Mouse (Mus musculus) CH12.LX (cell line): ENCODE measurements around the gene Cenpb. TPM values are rescaled to one million over a fixed set of nuclear protein-coding genes. Genes with fewer than 3 reads are reported as not detected.

Source experiments
- DNase-seq: peaks from one replicate; pipeline ENCODE4 v3.0.0-alpha.2; 2013; ENCODE audit errors: extremely low read depth
- H3K27ac ChIP-seq: 2 replicates; pipeline ENCODE4 v1.5.1; 2012; ENCODE audit warnings: low read depth, mild to moderate bottlenecking, control low read depth, moderate library complexity; ENCODE audit not compliant: insufficient read depth
- H3K27me3 ChIP-seq: replicated peaks from 2 replicates; pipeline ENCODE3; 2012; ENCODE audit warnings: inconsistent platforms
- H3K36me3 ChIP-seq, 2 experiments: replicated peaks in 1 of 2; 2 replicates each; pipeline versions ENCODE3 to v1.6.1; 2012; ENCODE audit warnings: inconsistent platforms in 1 of 2, low read length in 1 of 2, mild to moderate bottlenecking in 1 of 2, mixed read lengths in 1 of 2, moderate library complexity in 1 of 2; ENCODE audit not compliant: control insufficient read depth in 1 of 2, insufficient read depth in 1 of 2
- H3K4me1 ChIP-seq, 2 experiments: 2 replicates each; pipeline ENCODE4 v1.6.1; 2012; ENCODE audit warnings: inconsistent platforms in 1 of 2, moderate library complexity in 1 of 2; ENCODE audit not compliant: insufficient read depth in 2 of 2, control insufficient read depth in 1 of 2
- H3K4me2 ChIP-seq: 2 replicates; pipeline ENCODE4 v1.6.1; 2012; ENCODE audit warnings: low read depth, mild to moderate bottlenecking, control low read depth; ENCODE audit not compliant: poor library complexity, insufficient read depth, severe bottlenecking
- H3K4me3 ChIP-seq, 3 experiments: fragments of 150-350 bp in 1 of 3; sonication (generic) in 1 of 3; replicated peaks in 1 of 3; 2 replicates each; pipeline versions ENCODE3 to v1.5.1; 2011 to 2012; ENCODE audit warnings: low read depth in 2 of 3, low read length in 2 of 3, mild to moderate bottlenecking in 2 of 3, moderate library complexity in 2 of 3, control low read depth in 1 of 3, improper control_type of control experiment in 1 of 3, inconsistent platforms in 1 of 3, mixed read lengths in 1 of 3; ENCODE audit not compliant: poor library complexity in 1 of 3
- H3K79me2 ChIP-seq: replicated peaks from 2 replicates; pipeline ENCODE4 v1.6.1; 2012; ENCODE audit warnings: mild to moderate bottlenecking, moderate library complexity; ENCODE audit not compliant: control insufficient read depth, poor library complexity, insufficient read depth, severe bottlenecking; ENCODE audit errors: extremely low read depth
- H3K9ac ChIP-seq: 2 replicates; pipeline ENCODE4 v1.6.1; 2012; ENCODE audit warnings: low read depth, mild to moderate bottlenecking, control low read depth, moderate library complexity; ENCODE audit not compliant: insufficient read depth
- H3K9me3 ChIP-seq: replicated peaks from 2 replicates; pipeline ENCODE3; 2012; ENCODE audit warnings: low read length, inconsistent platforms, mixed read lengths
- BHLHE40 ChIP-seq: IDR thresholded peaks from 2 replicates; pipeline ENCODE4 v1.6.1; 2011; ENCODE audit warnings: mild to moderate bottlenecking, low read depth, low read length, improper control_type of control experiment
- CHD1 ChIP-seq: IDR thresholded peaks from 2 replicates; pipeline ENCODE4 v1.6.1; 2012; ENCODE audit warnings: low read depth, low read length, improper control_type of control experiment, inconsistent platforms
- CHD2 ChIP-seq: IDR thresholded peaks from 2 replicates; pipeline ENCODE4 v1.6.1; 2011; ENCODE audit warnings: low read length, improper control_type of control experiment
- CTCF ChIP-seq, 2 experiments: IDR thresholded peaks in 1 of 2; conservative IDR thresholded peaks in 1 of 2; 2 replicates each; pipeline ENCODE4 v1.5.1; 2011 to 2012; ENCODE audit warnings: low read depth in 2 of 2, low read length in 2 of 2, improper control_type of control experiment in 1 of 2, inconsistent platforms in 1 of 2, mild to moderate bottlenecking in 1 of 2, moderate library complexity in 1 of 2
- ELF1 ChIP-seq: IDR thresholded peaks from 2 replicates; pipeline ENCODE4 v1.6.1; 2014; ENCODE audit warnings: low read depth, mild to moderate bottlenecking, inconsistent platforms, low read length, improper control_type of control experiment
- GABPA ChIP-seq: IDR thresholded peaks from 2 replicates; pipeline ENCODE4 v1.6.1; 2012; ENCODE audit warnings: low read depth, low read length, improper control_type of control experiment, inconsistent platforms; ENCODE audit not compliant: insufficient replicate concordance
- HCFC1 ChIP-seq: IDR thresholded peaks from 2 replicates; pipeline ENCODE4 v1.6.1; 2012; ENCODE audit warnings: low read depth, mild to moderate bottlenecking, inconsistent platforms, low read length, improper control_type of control experiment
- IRF4 ChIP-seq: IDR thresholded peaks from 2 replicates; pipeline ENCODE4 v1.6.1; 2014; ENCODE audit warnings: low read depth, mild to moderate bottlenecking, inconsistent platforms, low read length, improper control_type of control experiment
- JUN ChIP-seq: IDR thresholded peaks from 2 replicates; pipeline ENCODE4 v1.6.1; 2011; ENCODE audit warnings: low read depth, mild to moderate bottlenecking, low read length, improper control_type of control experiment, moderate library complexity; ENCODE audit not compliant: insufficient read depth
- JUND ChIP-seq: conservative IDR thresholded peaks from 2 replicates; pipeline ENCODE4 v1.6.1; 2011; ENCODE audit warnings: low read depth, low read length, improper control_type of control experiment
- KAT2A ChIP-seq: IDR thresholded peaks from 2 replicates; pipeline ENCODE4 v1.6.1; 2012; ENCODE audit warnings: low read length, improper control_type of control experiment, inconsistent platforms; ENCODE audit not compliant: insufficient replicate concordance
- MAX ChIP-seq: IDR thresholded peaks from 2 replicates; pipeline ENCODE4 v1.6.1; 2011; ENCODE audit warnings: low read length, improper control_type of control experiment
- MXI1 ChIP-seq: IDR thresholded peaks from 2 replicates; pipeline ENCODE4 v1.6.1; 2011; ENCODE audit warnings: mild to moderate bottlenecking, low read depth, low read length, improper control_type of control experiment
- NELFE ChIP-seq: IDR thresholded peaks from 2 replicates; pipeline ENCODE4 v1.6.1; 2011; ENCODE audit warnings: low read depth, low read length, improper control_type of control experiment
- PAX5 ChIP-seq: IDR thresholded peaks from 2 replicates; pipeline ENCODE4 v1.6.1; 2012; ENCODE audit warnings: low read length, inconsistent platforms, mixed read lengths
- POLR2A ChIP-seq: IDR thresholded peaks from 2 replicates; pipeline ENCODE4 v1.6.1; 2011; ENCODE audit warnings: low read depth, mild to moderate bottlenecking, improper control_type of control experiment, low read length
- POLR2AphosphoS2 ChIP-seq: IDR thresholded peaks from 2 replicates; pipeline ENCODE4 v1.6.1; 2011; ENCODE audit warnings: low read depth, low read length, improper control_type of control experiment
- SMC3 ChIP-seq: IDR thresholded peaks from 2 replicates; pipeline ENCODE4 v1.6.1; 2011; ENCODE audit warnings: low read depth, low read length, improper control_type of control experiment
- TBP ChIP-seq: conservative IDR thresholded peaks from 2 replicates; pipeline ENCODE4 v1.6.1; 2011; ENCODE audit warnings: low read depth, low read length, improper control_type of control experiment
- TCF12 ChIP-seq: IDR thresholded peaks from 2 replicates; pipeline ENCODE4 v1.6.1; 2014; ENCODE audit warnings: low read depth, mild to moderate bottlenecking, inconsistent platforms, low read length, improper control_type of control experiment
- USF2 ChIP-seq: conservative IDR thresholded peaks from 2 replicates; pipeline ENCODE4 v1.6.1; 2011; ENCODE audit warnings: low read depth, low read length, improper control_type of control experiment
- ZC3H11A ChIP-seq: IDR thresholded peaks from 2 replicates; pipeline ENCODE4 v1.6.1; 2012; ENCODE audit warnings: low read depth, mild to moderate bottlenecking, inconsistent platforms, low read length, improper control_type of control experiment
- ZKSCAN1 ChIP-seq: IDR thresholded peaks from 2 replicates; pipeline ENCODE4 v1.6.1; 2012; ENCODE audit warnings: low read depth, inconsistent platforms, low read length, improper control_type of control experiment, borderline replicate concordance
- ZMIZ1 ChIP-seq: IDR thresholded peaks from 2 replicates; pipeline ENCODE4 v1.6.1; 2012; ENCODE audit warnings: low read depth, mild to moderate bottlenecking, inconsistent platforms, low read length, improper control_type of control experiment
- ZNF384 ChIP-seq: IDR thresholded peaks from 2 replicates; pipeline ENCODE4 v1.6.1; 2012; ENCODE audit warnings: low read depth, low read length, improper control_type of control experiment, inconsistent platforms
- dilution Hi-C: fragments of 300-500 bp; cut with MboI; formaldehyde crosslinking; loops from 2 replicates; pipeline ENCODE4 v1.14.3; 2020; ENCODE audit warnings: low sequenced_read_pairs; ENCODE audit not compliant: extremely low pct_unique_long_range_greater_than_20kb, extremely low pct_ligation_motif_present
- in situ Hi-C: fragments of 300-500 bp; cut with MboI; formaldehyde crosslinking; loops from 3 replicates; pipeline ENCODE4 v1.14.3; 2019; ENCODE audit warnings: low sequenced_read_pairs, low pct_ligation_motif_present, low pct_unique_long_range_greater_than_20kb, mixed read lengths
- polyA plus RNA-seq: library from polyadenylated mRNA; unstranded; fragments of >175 nt; gene quantifications from 2 replicates; pipeline ENCODE4 v1.2.1, GENCODE M21; 2012; ENCODE audit warnings: low read depth; ENCODE audit not compliant: insufficient read length
- total RNA-seq, 2 experiments: library from RNA; depleted of rRNA; stranded (reverse); fragments of 300-350 nt in 1 of 2; fragments of >200 nt in 1 of 2; gene quantifications; 2 replicates each; pipeline ENCODE4 v1.2.3; 2012 to 2014

The Cenpb gene
- total and polyA plus RNA-seq, 3 experiments: 18.1 to 26.6 (median 24.4) TPM

GRCm38 (mm10) chr2:131206778-131207177 lies 26.9 kb upstream of the Cenpb start, which contains the start of gene Ap5s1:
Ap5s1 (plus strand) TSS chr2:131207078.
- in situ Hi-C loops: no loop called here
- no peak for TF ChIP-seq MAX
- no peak for TF ChIP-seq CHD2
- no peak for TF ChIP-seq SMC3
- no peak for TF ChIP-seq ELF1
- TF ChIP-seq JUN: no peak
- no peak for TF ChIP-seq CTCF (conservative IDR thresholded peaks at IDR 0.05 in 1 of 2, IDR thresholded peaks at IDR 0.05 in 1 of 2; ENCODE audit: low read depth in 2 of 2, low read length in 2 of 2)
- TF ChIP-seq ZC3H11A: no peak
- TF ChIP-seq NELFE: no peak
- no peak for TF ChIP-seq KAT2A
- TF ChIP-seq MXI1: no peak
- TF ChIP-seq POLR2AphosphoS2: no peak
- TF ChIP-seq JUND: no peak
- TF ChIP-seq ZNF384: no peak
- TF ChIP-seq TCF12: no peak
- TF ChIP-seq IRF4: no peak
- TF ChIP-seq TBP: no peak
- TF ChIP-seq PAX5: no peak
- H3K4me1 ChIP-seq: peaks cover 6 to 14% of the 10 kb centered on the region in 2 experiments; a peak in 3 of 4 replicates

GRCm38 (mm10) chr2:131205521-131206182 lies 25.8 kb upstream of the Cenpb start:
- Histone ChIP-seq H3K4me3 (no peak overlapping the region), H3K27me3 (no peaks in the 10 kb centered on the region), H3K9ac (no peak overlapping the region), H3K4me1 (peaks cover 9 to 17% of the 10 kb centered on the region in 2 experiments), H3K36me3 (peaks cover 0 to 9% of the 10 kb centered on the region in 2 experiments), H3K9me3 (peaks cover 8% of the 10 kb centered on the region), H3K27ac (no peak overlapping the region), H3K4me2 (no peak overlapping the region), H3K79me2 (no peaks in the 10 kb centered on the region)
- TF ChIP-seq BHLHE40 (no peak), ZKSCAN1 (no peak), ZMIZ1 (no peak), ZC3H11A (no peak), IRF4 (no peak), JUN (no peak), POLR2A (no peak), POLR2AphosphoS2 (no peak), TCF12 (no peak), SMC3 (no peak), MAX (no peak), ZNF384 (no peak), CHD1 (no peak), USF2 (no peak), CHD2 (no peak), MXI1 (no peak), GABPA (no peak), HCFC1 (no peak)
- in situ Hi-C loops: no loop called here
- dilution Hi-C loops: no loop called here
- no peak for DNase-seq

More at GRCm38 (mm10) chr2:131206778-131207177, 26.9 kb upstream of the Cenpb start, which contains the start of gene Ap5s1:
- Histone ChIP-seq H3K36me3 (no peaks in the 10 kb centered on the region), H3K27ac (no peak within 1 kb of the TSS), H3K79me2 (no peaks in the 10 kb centered on the region), H3K9ac (no peak within 1 kb of the TSS), H3K4me2 (no peak within 1 kb of the TSS), H3K9me3 (no peaks in the 10 kb centered on the region), H3K4me3 (no peak within 1 kb of the TSS), H3K27me3 (no peaks in the 10 kb centered on the region)
- DNase-seq: no peak
- dilution Hi-C loops: no loop called here
